Mouse (Mus musculus): ENCODE results near the gene Prm1. TPM values are rescaled to one million over a fixed set of nuclear protein-coding genes. Genes with fewer than 3 reads are reported as not detected.

The Prm1 gene
- total RNA-seq, 1 experiment, result not detected

- Histone ChIP-seq H3K9ac (ENCODE audit: insufficient read depth, low read depth, low read length, poor library complexity, severe bottlenecking) (no peak overlapping the region), H3K4me1 (ENCODE audit: control insufficient read depth in 2 of 2, insufficient read depth in 2 of 2, low read length in 2 of 2, poor library complexity in 1 of 2) (peaks cover 7 to 18% of the 10 kb centered on the region in 2 experiments; a peak in 2 of 4 replicates), H3K36me3 (ENCODE audit: control insufficient read depth, insufficient read depth, low read length, poor library complexity, severe bottlenecking) (no peaks in the 10 kb centered on the region), H3K9me3 (ENCODE audit: control insufficient read depth, insufficient read depth, low read depth, low read length) (no peaks in the 10 kb centered on the region), H3K4me3 (ENCODE audit: insufficient read depth in 1 of 2, low read depth in 1 of 2, low read length in 2 of 2, poor library complexity in 1 of 2, severe bottlenecking in 1 of 2) (0 out of 4 replicates have a peak overlapping the region, but pooled peaks of 1 of the 2 experiments have one; percentile 19), H3K27ac (ENCODE audit: insufficient read depth, low read depth, low read length, poor library complexity, severe bottlenecking) (no peak overlapping the region)
- DNase-seq (ENCODE audit: low read depth, low spot score), result no peak
- TF ChIP-seq ZC3H11A (IDR thresholded peaks at IDR 0.05; ENCODE audit: borderline replicate concordance, low read depth, low read length) (no peak), CHD2 (IDR thresholded peaks at IDR 0.05; ENCODE audit: low read depth, low read length) (no peak), MAFK (IDR thresholded peaks at IDR 0.05; ENCODE audit: insufficient read depth, low read depth, low read length) (no peak)
- in situ Hi-C loops (cut with MboI; ENCODE audit: low sequenced_read_pairs in 2 of 2, unreplicated experiment in 2 of 2), result loop anchor here in 1 of 2 experiments (10.0 kb wide), 1 partner anchor 372 kb away; the partner anchor contains the start of gene Nubp1
These were observed 18.7 kb downstream of the Prm1 start for GRCm38 (mm10) chr16:10786782-10787547.

- TF ChIP-seq ZNF384 (IDR thresholded peaks at IDR 0.05; ENCODE audit: low read depth, low read length) (no peak), ZC3H11A (IDR thresholded peaks at IDR 0.05; ENCODE audit: borderline replicate concordance, low read depth, low read length) (peak; percentile 51; the same call in 1 of the 2 replicates)
- in situ Hi-C loops (cut with MboI; ENCODE audit: low sequenced_read_pairs in 2 of 2, unreplicated experiment in 2 of 2), result loop anchor here in 1 of 2 experiments (10.0 kb wide), 1 partner anchor 371 kb away; the partner anchor contains the start of gene Nubp1
- H3K36me3 ChIP-seq (ENCODE audit: control insufficient read depth, insufficient read depth, low read length, poor library complexity, severe bottlenecking), result no peaks in the 10 kb centered on the region
- no peaks in the 10 kb centered on the region for H3K9me3 ChIP-seq (ENCODE audit: control insufficient read depth, insufficient read depth, low read depth, low read length)
- 0 out of 2 replicates have a peak overlapping the region, but pooled peaks have one; percentile 47 for H3K27ac ChIP-seq (ENCODE audit: insufficient read depth, low read depth, low read length, poor library complexity, severe bottlenecking)
- peak overlapping the region; percentile 50; the same call in 1 of the 2 replicates for H3K9ac ChIP-seq (ENCODE audit: insufficient read depth, low read depth, low read length, poor library complexity, severe bottlenecking)
- peaks cover 7 to 18% of the 10 kb centered on the region in 2 experiments; a peak in 2 of 4 replicates for H3K4me1 ChIP-seq (ENCODE audit: control insufficient read depth in 2 of 2, insufficient read depth in 2 of 2, low read length in 2 of 2, poor library complexity in 1 of 2)
- DNase-seq (ENCODE audit: low read depth, low spot score), result peak; percentile 81
- peak overlapping the region; percentile 81 to 98 for H3K4me3 ChIP-seq (ENCODE audit: insufficient read depth in 1 of 2, low read depth in 1 of 2, low read length in 2 of 2, poor library complexity in 1 of 2, severe bottlenecking in 1 of 2)
These were observed 19.4 kb downstream of the Prm1 start for GRCm38 (mm10) chr16:10786288-10786687.

- peak within 1 kb of the TSS; percentile 47; the same call in 1 of the 2 replicates for H3K27ac ChIP-seq (ENCODE audit: insufficient read depth, low read depth, low read length, poor library complexity, severe bottlenecking)
- peak within 1 kb of the TSS; percentile 81 to 98 for H3K4me3 ChIP-seq (ENCODE audit: insufficient read depth in 1 of 2, low read depth in 1 of 2, low read length in 2 of 2, poor library complexity in 1 of 2, severe bottlenecking in 1 of 2)
- TF ChIP-seq HCFC1 (IDR thresholded peaks at IDR 0.05; ENCODE audit: borderline replicate concordance, insufficient read depth, low read length) (no peak), MAFK (IDR thresholded peaks at IDR 0.05; ENCODE audit: insufficient read depth, low read depth, low read length) (no peak), ZNF384 (IDR thresholded peaks at IDR 0.05; ENCODE audit: low read depth, low read length) (no peak), ZC3H11A (IDR thresholded peaks at IDR 0.05; ENCODE audit: borderline replicate concordance, low read depth, low read length) (no peak), CHD2 (IDR thresholded peaks at IDR 0.05; ENCODE audit: low read depth, low read length) (no peak)
- H3K36me3 ChIP-seq (ENCODE audit: control insufficient read depth, insufficient read depth, low read length, poor library complexity, severe bottlenecking), result no peaks in the 10 kb centered on the region
- H3K9me3 ChIP-seq (ENCODE audit: control insufficient read depth, insufficient read depth, low read depth, low read length), result no peaks in the 10 kb centered on the region
- peaks cover 7 to 18% of the 10 kb centered on the region in 2 experiments; a peak in 2 of 4 replicates for H3K4me1 ChIP-seq (ENCODE audit: control insufficient read depth in 2 of 2, insufficient read depth in 2 of 2, low read length in 2 of 2, poor library complexity in 1 of 2)
- H3K9ac ChIP-seq (ENCODE audit: insufficient read depth, low read depth, low read length, poor library complexity, severe bottlenecking), result peak within 1 kb of the TSS; percentile 77
- peak; percentile 80 for DNase-seq (ENCODE audit: low read depth, low spot score)
- in situ Hi-C loops (cut with MboI; ENCODE audit: low sequenced_read_pairs in 2 of 2, unreplicated experiment in 2 of 2), result loop anchor here in 1 of 2 experiments (10.0 kb wide), 1 partner anchor 371 kb away; the partner anchor contains the start of gene Nubp1
These were observed 20.0 kb downstream of the Prm1 start, which contains the start of gene Socs1 for GRCm38 (mm10) chr16:10785371-10786231. Gene Socs1 (minus strand): TSS chr16:10785536.

- Histone ChIP-seq H3K36me3 (ENCODE audit: control insufficient read depth, insufficient read depth, low read length, poor library complexity, severe bottlenecking) (no peaks in the 10 kb centered on the region), H3K27ac (ENCODE audit: insufficient read depth, low read depth, low read length, poor library complexity, severe bottlenecking) (no peak overlapping the region), H3K4me1 (ENCODE audit: control insufficient read depth in 2 of 2, insufficient read depth in 2 of 2, low read length in 2 of 2, poor library complexity in 1 of 2) (peaks cover 7 to 18% of the 10 kb centered on the region in 2 experiments; a peak in 2 of 4 replicates), H3K4me3 (ENCODE audit: insufficient read depth in 1 of 2, low read depth in 1 of 2, low read length in 2 of 2, poor library complexity in 1 of 2, severe bottlenecking in 1 of 2) (peak overlapping the region; percentile 81 to 98), H3K9ac (ENCODE audit: insufficient read depth, low read depth, low read length, poor library complexity, severe bottlenecking) (peak overlapping the region; percentile 77), H3K9me3 (ENCODE audit: control insufficient read depth, insufficient read depth, low read depth, low read length) (no peaks in the 10 kb centered on the region)
- peak; percentile 71 for DNase-seq (ENCODE audit: low read depth, low spot score)
- TF ChIP-seq CHD2 (IDR thresholded peaks at IDR 0.05; ENCODE audit: low read depth, low read length), result no peak
- TF ChIP-seq ZC3H11A (IDR thresholded peaks at IDR 0.05; ENCODE audit: borderline replicate concordance, low read depth, low read length), result no peak
- TF ChIP-seq HCFC1 (IDR thresholded peaks at IDR 0.05; ENCODE audit: borderline replicate concordance, insufficient read depth, low read length), result no peak
- no peak for TF ChIP-seq MAFK (IDR thresholded peaks at IDR 0.05; ENCODE audit: insufficient read depth, low read depth, low read length)
- no peak for TF ChIP-seq ZNF384 (IDR thresholded peaks at IDR 0.05; ENCODE audit: low read depth, low read length)
- in situ Hi-C loops (cut with MboI; ENCODE audit: low sequenced_read_pairs in 2 of 2, unreplicated experiment in 2 of 2), result loop anchor here in 1 of 2 experiments (10.0 kb wide), 1 partner anchor 370 kb away; the partner anchor contains the start of gene Nubp1
These were observed 20.8 kb downstream of the Prm1 start for GRCm38 (mm10) chr16:10784793-10785370.

All from ES-E14 (cell line).